Mouse (Mus musculus): ENCODE results near the gene Fbln2. TPM values are rescaled to one million over a fixed set of nuclear protein-coding genes. Genes with fewer than 3 reads are reported as not detected.

Fbln2 gene
- total RNA-seq, 2 experiments from 2014 or later, result 9.3 to 10.3 TPM

- no peak for DNase-seq
These were observed 18.7 kb downstream of the Fbln2 start for GRCm38 (mm10) chr6:91231000-91231399.

GRCm38 (mm10) chr6:91231523-91231922 lies 19.3 kb downstream of the Fbln2 start:
- no peak for DNase-seq

- no peak for DNase-seq
These were observed 20.8 kb downstream of the Fbln2 start for GRCm38 (mm10) chr6:91233011-91233410.

- no peak for DNase-seq
These were observed 21.3 kb downstream of the Fbln2 start for GRCm38 (mm10) chr6:91233424-91234015.

- no peak for DNase-seq
These were observed 23.8 kb downstream of the Fbln2 start for GRCm38 (mm10) chr6:91236006-91236405.

- no peak for DNase-seq
These were observed 24.2 kb downstream of the Fbln2 start for GRCm38 (mm10) chr6:91236429-91236828.

- DNase-seq, result no peak
These were observed 25.0 kb downstream of the Fbln2 start for GRCm38 (mm10) chr6:91237273-91237672.

GRCm38 (mm10) chr6:91240537-91240936 lies 28.3 kb downstream of the Fbln2 start:
- no peak for DNase-seq

- no peak for DNase-seq
These were observed 28.7 kb downstream of the Fbln2 start for GRCm38 (mm10) chr6:91240964-91241363.

GRCm38 (mm10) chr6:91243395-91243794 lies 31.1 kb downstream of the Fbln2 start:
- no peak for DNase-seq

GRCm38 (mm10) chr6:91244331-91244730 lies 32.1 kb downstream of the Fbln2 start:
- peak; percentile 47 to 48 for DNase-seq

- DNase-seq, result no peak
These were observed 33.1 kb downstream of the Fbln2 start for GRCm38 (mm10) chr6:91245331-91245730.

GRCm38 (mm10) chr6:91247343-91247742 lies 35.1 kb downstream of the Fbln2 start:
- no peak for DNase-seq

GRCm38 (mm10) chr6:91248627-91249026 lies 36.4 kb downstream of the Fbln2 start:
- no peak for DNase-seq

GRCm38 (mm10) chr6:91249797-91250196 lies 37.5 kb downstream of the Fbln2 start:
- no peak for DNase-seq

GRCm38 (mm10) chr6:91259440-91260120 lies 47.3 kb downstream of the Fbln2 start:
- peak; percentile 70 to 73 for DNase-seq

GRCm38 (mm10) chr6:91260347-91260986 lies 48.2 kb downstream of the Fbln2 start:
- DNase-seq, result no peak

- DNase-seq, result no peak
These were observed 48.7 kb downstream of the Fbln2 start for GRCm38 (mm10) chr6:91260987-91261367.

- no peak for DNase-seq
These were observed 53.4 kb downstream of the Fbln2 start for GRCm38 (mm10) chr6:91265616-91266015.

- DNase-seq, result no peak
These were observed 54.4 kb downstream of the Fbln2 start for GRCm38 (mm10) chr6:91266647-91267046.

- DNase-seq, result no peak
These were observed 56.1 kb downstream of the Fbln2 start for GRCm38 (mm10) chr6:91268318-91268717.

- DNase-seq, result peak in 1 of 2 experiments; percentile 64
These were observed 65.3 kb downstream of the Fbln2 start for GRCm38 (mm10) chr6:91277549-91277948.

GRCm38 (mm10) chr6:91278302-91278701 lies 66.0 kb downstream of the Fbln2 start:
- no peak for DNase-seq

- DNase-seq, result no peak
These were observed 67.2 kb downstream of the Fbln2 start for GRCm38 (mm10) chr6:91279477-91279876.

Data from layer of hippocampus, postnatal 36 days (tissue).